Mouse (Mus musculus) neural tube, embryonic 12.5 days (tissue): ENCODE data around the gene Plcb1. TPM values are rescaled to one million over a fixed set of nuclear protein-coding genes. Genes with fewer than 3 reads are reported as not detected.

ENCODE experiments used
- ATAC-seq: fragments of 200-750 bp; cut with Nextera tagmentation; 2 replicates; pipeline ENCODE4 v1.8.0; 2017; ENCODE audit warnings: low read depth, mild to moderate bottlenecking, moderate TSS enrichment, moderate library complexity; ENCODE audit not compliant: low FRiP score
- H3K27ac ChIP-seq: fragments of 300-500 bp; sonication (generic); 2 replicates; pipeline ENCODE4 v1.5.1; 2016
- H3K27me3 ChIP-seq: fragments of 300-500 bp; sonication (generic); replicated peaks from 2 replicates; pipeline ENCODE4 v1.6.1; 2016; ENCODE audit warnings: mild to moderate bottlenecking
- H3K36me3 ChIP-seq: fragments of 300-500 bp; sonication (generic); 2 replicates; pipeline ENCODE4 v1.6.1; 2016; ENCODE audit warnings: mild to moderate bottlenecking
- H3K4me1 ChIP-seq: fragments of 300-500 bp; sonication (generic); 2 replicates; pipeline ENCODE4 v1.6.1; 2016
- H3K4me2 ChIP-seq: fragments of 300-500 bp; sonication (generic); replicated peaks from 2 replicates; pipeline ENCODE4 v1.6.1; 2016; ENCODE audit warnings: mild to moderate bottlenecking
- H3K4me3 ChIP-seq: fragments of 300-500 bp; sonication (generic); 2 replicates; pipeline ENCODE4 v1.5.1; 2016
- H3K9ac ChIP-seq: fragments of 300-500 bp; sonication (generic); 2 replicates; pipeline ENCODE4 v1.6.1; 2016; ENCODE audit warnings: mild to moderate bottlenecking
- H3K9me3 ChIP-seq: fragments of 300-500 bp; sonication (generic); 2 replicates; pipeline ENCODE4 v1.6.1; 2016; ENCODE audit warnings: mild to moderate bottlenecking
- WGBS: fragments of 180-500 bp; shearing (Covaris S2); methylation state at CpG from one replicate; pipeline ENCODE4 v1.1.7; 2016; 5-methylcytosine and 5-hydroxymethylcytosine counted together
- polyA plus RNA-seq: library from polyadenylated mRNA; unstranded; fragments of >200 nt; fragmentation: Nextera tagmentation; extraction: Ambion mirVana; gene quantifications from 2 replicates; pipeline ENCODE4 v1.2.1, GENCODE M21; 2016

The Plcb1 gene
- polyA plus RNA-seq, 1 experiment from 2014 or later: 29.0 TPM

GRCm38 (mm10) chr2:134844391-134845238 lies 58.7 kb downstream of the Plcb1 start:
- WGBS: 64% methylated on average over 6 of the region's 6 CpGs
- Histone ChIP-seq H3K4me3 (no peak overlapping the region), H3K27me3 (no peaks in the 10 kb centered on the region), H3K4me1 (no peaks in the 10 kb centered on the region), H3K9ac (no peak overlapping the region), H3K4me2 (no peak overlapping the region), H3K27ac (no peak overlapping the region), H3K9me3 (no peaks in the 10 kb centered on the region), H3K36me3 (no peaks in the 10 kb centered on the region)
- ATAC-seq: no peak

GRCm38 (mm10) chr2:134845239-134845738 lies 59.4 kb downstream of the Plcb1 start:
- no peaks in the 10 kb centered on the region for H3K27me3 ChIP-seq
- no peak overlapping the region for H3K9ac ChIP-seq
- no peak overlapping the region for H3K4me3 ChIP-seq
- 69% methylated on average over 3 of the region's 3 CpGs for WGBS
- no peak overlapping the region for H3K27ac ChIP-seq
- H3K9me3 ChIP-seq: no peaks in the 10 kb centered on the region
- H3K4me1 ChIP-seq: no peaks in the 10 kb centered on the region
- no peak overlapping the region for H3K4me2 ChIP-seq
- ATAC-seq: no peak
- no peaks in the 10 kb centered on the region for H3K36me3 ChIP-seq

GRCm38 (mm10) chr2:134846555-134846954 lies 60.7 kb downstream of the Plcb1 start:
- no peak overlapping the region for H3K27ac ChIP-seq
- WGBS: 87% methylated on average over 3 of the region's 3 CpGs
- H3K4me1 ChIP-seq: no peaks in the 10 kb centered on the region
- no peak overlapping the region for H3K4me3 ChIP-seq
- H3K4me2 ChIP-seq: no peak overlapping the region
- no peak for ATAC-seq
- no peaks in the 10 kb centered on the region for H3K9me3 ChIP-seq
- no peak overlapping the region for H3K9ac ChIP-seq
- H3K36me3 ChIP-seq: no peaks in the 10 kb centered on the region
- H3K27me3 ChIP-seq: no peaks in the 10 kb centered on the region

GRCm38 (mm10) chr2:134851189-134852171 lies 65.6 kb downstream of the Plcb1 start:
- no peaks in the 10 kb centered on the region for H3K9me3 ChIP-seq
- 85% methylated on average over 13 of the region's 13 CpGs for WGBS
- ATAC-seq: 0 out of 2 replicates have a peak, but pooled peaks have one; percentile 44

GRCm38 (mm10) chr2:134856239-134856638 lies 70.4 kb downstream of the Plcb1 start:
- Histone ChIP-seq H3K9me3 (no peaks in the 10 kb centered on the region), H3K27me3 (no peaks in the 10 kb centered on the region), H3K9ac (no peak overlapping the region), H3K36me3 (no peaks in the 10 kb centered on the region), H3K4me3 (no peak overlapping the region), H3K4me1 (0 out of 2 replicates have a peak, but pooled peaks cover 5% of the 10 kb centered on the region), H3K4me2 (no peak overlapping the region), H3K27ac (no peak overlapping the region)
- ATAC-seq: no peak

More at GRCm38 (mm10) chr2:134851189-134852171, 65.6 kb downstream of the Plcb1 start:
- no peak overlapping the region for H3K4me2 ChIP-seq
- no peak overlapping the region for H3K4me3 ChIP-seq
- H3K27ac ChIP-seq: no peak overlapping the region
- H3K4me1 ChIP-seq: 0 out of 2 replicates have a peak, but pooled peaks cover under 1% of the 10 kb centered on the region
- no peaks in the 10 kb centered on the region for H3K27me3 ChIP-seq
- H3K9ac ChIP-seq: no peak overlapping the region
- no peaks in the 10 kb centered on the region for H3K36me3 ChIP-seq

- Histone ChIP-seq H3K4me2 (no peak overlapping the region), H3K27ac (no peak overlapping the region), H3K4me3 (no peak overlapping the region), H3K4me1 (0 out of 2 replicates have a peak, but pooled peaks cover 5% of the 10 kb centered on the region), H3K9ac (no peak overlapping the region), H3K36me3 (no peaks in the 10 kb centered on the region), H3K9me3 (no peaks in the 10 kb centered on the region), H3K27me3 (no peaks in the 10 kb centered on the region)
- 11% methylated on average over 2 of the region's 2 CpGs for WGBS
- no peak for ATAC-seq
These were observed 70.8 kb downstream of the Plcb1 start for GRCm38 (mm10) chr2:134856691-134857090.

- H3K4me1 ChIP-seq: no peaks in the 10 kb centered on the region
- WGBS: 90% methylated on average over 7 of the region's 7 CpGs
- H3K9ac ChIP-seq: no peak overlapping the region
- H3K9me3 ChIP-seq: no peaks in the 10 kb centered on the region
- ATAC-seq: no peak
- H3K36me3 ChIP-seq: no peaks in the 10 kb centered on the region
- no peak overlapping the region for H3K27ac ChIP-seq
- no peak overlapping the region for H3K4me2 ChIP-seq
- no peak overlapping the region for H3K4me3 ChIP-seq
- H3K27me3 ChIP-seq: no peaks in the 10 kb centered on the region
These were observed 79.2 kb downstream of the Plcb1 start for GRCm38 (mm10) chr2:134864985-134865645.

GRCm38 (mm10) chr2:134867381-134867780 lies 81.5 kb downstream of the Plcb1 start:
- H3K36me3 ChIP-seq: no peaks in the 10 kb centered on the region
- H3K4me2 ChIP-seq: no peak overlapping the region
- no peaks in the 10 kb centered on the region for H3K27me3 ChIP-seq
- no peak overlapping the region for H3K4me3 ChIP-seq
- no peak overlapping the region for H3K27ac ChIP-seq
- ATAC-seq: no peak
- H3K9me3 ChIP-seq: no peaks in the 10 kb centered on the region
- WGBS: 78% methylated on average over 6 of the region's 6 CpGs
- no peak overlapping the region for H3K9ac ChIP-seq
- no peaks in the 10 kb centered on the region for H3K4me1 ChIP-seq

- 0 out of 2 replicates have a peak, but pooled peaks have one; percentile 9 for ATAC-seq
- Histone ChIP-seq H3K27ac (no peak overlapping the region), H3K36me3 (no peaks in the 10 kb centered on the region), H3K9me3 (no peaks in the 10 kb centered on the region), H3K4me3 (no peak overlapping the region), H3K4me1 (no peaks in the 10 kb centered on the region), H3K9ac (no peak overlapping the region), H3K27me3 (no peaks in the 10 kb centered on the region), H3K4me2 (no peak overlapping the region)
- 63% methylated on average over 9 of the region's 9 CpGs for WGBS
These were observed 86.0 kb downstream of the Plcb1 start for GRCm38 (mm10) chr2:134871692-134872489.

- no peaks in the 10 kb centered on the region for H3K4me1 ChIP-seq
- H3K4me3 ChIP-seq: no peak overlapping the region
- H3K36me3 ChIP-seq: no peaks in the 10 kb centered on the region
- ATAC-seq: no peak
- no peak overlapping the region for H3K9ac ChIP-seq
- no peak overlapping the region for H3K27ac ChIP-seq
- H3K9me3 ChIP-seq: no peaks in the 10 kb centered on the region
- H3K4me2 ChIP-seq: no peak overlapping the region
- no peaks in the 10 kb centered on the region for H3K27me3 ChIP-seq
These were observed 86.6 kb downstream of the Plcb1 start for GRCm38 (mm10) chr2:134872490-134872781.

GRCm38 (mm10) chr2:134877148-134877547 lies 91.3 kb downstream of the Plcb1 start:
- Histone ChIP-seq H3K27ac (no peak overlapping the region), H3K4me1 (no peaks in the 10 kb centered on the region), H3K9me3 (no peaks in the 10 kb centered on the region), H3K4me3 (no peak overlapping the region), H3K27me3 (no peaks in the 10 kb centered on the region), H3K9ac (no peak overlapping the region), H3K4me2 (no peak overlapping the region), H3K36me3 (no peaks in the 10 kb centered on the region)
- ATAC-seq: no peak
- WGBS: 87% methylated on average over 4 of the region's 4 CpGs
